Mouse (Mus musculus): ENCODE data around the gene Gm20388. TPM values are rescaled to one million over a fixed set of nuclear protein-coding genes. Genes with fewer than 3 reads are reported as not detected.

Gene Gm20388
- total RNA-seq, 2 experiments from 2014 or later, result 1.3 to 8.5 TPM

DNA sequence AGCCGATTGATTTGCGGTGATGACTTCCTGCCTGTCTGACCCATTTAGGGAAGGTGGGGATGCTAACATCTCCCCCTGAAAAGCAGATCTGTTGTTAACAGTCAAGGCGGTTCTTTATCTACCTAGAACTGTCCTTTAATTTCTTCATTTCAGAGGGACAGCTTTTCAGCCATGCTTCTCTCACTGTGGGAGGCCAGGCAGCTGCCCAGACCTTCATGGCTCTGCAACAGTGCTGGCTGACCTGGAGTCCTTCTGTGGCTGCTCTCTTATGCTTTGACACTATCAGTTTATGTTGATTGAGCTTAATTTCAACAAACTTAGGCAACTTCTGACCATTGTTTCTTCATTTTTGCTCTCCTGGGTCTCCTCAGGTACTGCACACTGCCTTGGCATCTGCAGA, 2969.7 kb downstream of the Gm20388 start:
- no peak for DNase-seq (ENCODE audit: low spot score in 2 of 2)

DNA sequence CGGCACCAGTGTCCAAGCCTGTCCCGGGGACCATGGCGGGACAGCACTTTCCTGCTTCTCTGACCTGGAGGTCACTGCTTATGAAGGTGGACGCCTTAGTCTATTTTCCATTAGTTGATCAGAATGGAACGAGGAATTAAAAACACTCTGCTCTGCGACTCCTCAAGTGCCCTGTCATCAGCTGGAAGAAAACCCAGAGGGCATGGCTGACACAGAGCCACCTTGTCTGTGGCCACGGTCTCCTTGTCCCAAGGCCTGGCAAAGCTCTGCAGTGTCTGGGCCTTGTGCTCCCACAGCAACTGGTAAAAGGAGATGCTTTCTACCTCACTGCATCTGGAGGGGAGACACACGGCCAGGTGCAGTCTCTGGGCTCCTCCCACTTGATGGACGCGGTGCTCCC, 2973.0 kb downstream of the Gm20388 start:
- DNase-seq (ENCODE audit: low spot score in 2 of 2), result no peak

DNA sequence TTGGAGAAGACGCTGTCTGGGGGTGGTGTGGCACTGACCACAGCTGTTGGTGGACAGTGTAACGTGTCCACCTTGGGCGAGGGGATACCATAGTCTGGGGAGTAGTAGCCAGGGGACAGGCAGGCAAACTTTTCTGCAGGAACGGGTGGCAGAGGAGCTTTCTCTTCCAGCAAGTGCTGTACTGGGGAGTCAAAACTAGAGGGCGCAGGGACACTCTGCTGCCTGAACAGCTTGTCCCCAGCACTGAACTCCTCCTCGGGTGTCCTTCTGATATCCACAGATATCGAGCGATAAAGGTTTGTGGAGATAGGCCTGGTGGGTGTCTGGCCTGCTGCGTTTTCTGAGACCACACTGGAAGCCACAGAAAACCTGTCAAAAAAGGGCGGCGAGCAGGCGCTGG, 2980.8 kb downstream of the Gm20388 start:
- DNase-seq (ENCODE audit: low spot score in 2 of 2), result no peak

DNA sequence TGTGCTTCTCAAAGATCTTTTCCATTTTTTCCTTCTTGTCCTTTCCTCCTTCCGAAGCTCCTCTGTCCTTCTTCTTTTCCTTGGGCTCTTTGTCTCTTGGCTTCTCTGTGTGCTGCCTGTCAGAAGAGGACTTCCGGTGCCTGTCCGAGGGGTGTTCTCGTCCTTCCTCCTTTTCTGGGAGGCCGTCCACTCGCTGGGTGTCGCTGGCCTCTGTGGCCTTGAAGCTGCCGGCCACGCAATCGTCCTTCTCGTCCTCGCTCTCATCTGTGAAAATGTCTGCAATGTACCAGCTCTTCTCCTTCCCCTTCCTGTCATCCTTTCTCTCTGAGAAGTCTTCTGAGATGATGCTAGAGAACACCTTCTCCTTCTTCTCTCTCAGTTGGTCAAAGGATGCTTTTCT, 2982.8 kb downstream of the Gm20388 start:
- peak in 1 of 2 experiments; percentile 48 for DNase-seq (ENCODE audit: low spot score in 2 of 2)

DNA sequence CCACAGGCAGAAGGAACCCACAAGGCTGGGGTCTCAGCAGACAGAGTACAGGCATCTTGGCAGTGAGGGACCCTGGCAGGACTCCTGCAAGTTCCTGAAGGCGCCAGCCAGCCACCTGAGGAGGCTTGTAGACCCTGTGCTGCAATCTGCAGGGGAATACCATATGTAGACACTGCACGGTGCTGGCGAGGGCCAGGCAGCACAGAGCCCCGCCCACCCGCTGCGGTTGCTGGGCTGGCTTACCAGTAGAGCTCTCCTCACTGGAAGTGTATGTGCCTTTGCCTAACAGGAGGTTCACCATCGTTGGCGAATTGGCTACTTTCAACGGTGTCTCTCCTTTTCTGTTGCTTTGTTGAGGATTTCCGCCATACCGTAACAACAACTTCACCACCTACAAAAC, 2985.7 kb downstream of the Gm20388 start:
- no peak for DNase-seq (ENCODE audit: low spot score in 2 of 2)

DNA sequence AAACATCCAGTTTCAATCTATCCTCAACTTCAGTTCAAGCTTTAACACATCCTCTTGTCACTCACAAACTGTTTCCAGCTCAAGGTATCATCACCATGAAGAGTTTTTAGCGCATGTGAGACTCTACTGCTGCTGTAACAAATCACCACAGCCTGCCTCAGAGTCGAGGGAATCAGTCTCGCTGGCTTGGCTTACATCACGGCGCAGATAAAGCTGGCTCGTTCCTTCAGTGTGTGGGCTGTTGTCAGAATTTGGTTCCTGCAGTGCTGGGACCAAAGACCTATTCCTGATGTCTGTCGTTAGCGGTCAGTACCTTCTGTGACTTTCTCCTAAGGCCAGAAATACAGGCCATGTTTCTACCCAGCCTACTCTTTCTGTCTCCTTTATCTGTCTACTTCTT, 2986.6 kb downstream of the Gm20388 start:
- no peak for DNase-seq (ENCODE audit: low spot score in 2 of 2)

DNA sequence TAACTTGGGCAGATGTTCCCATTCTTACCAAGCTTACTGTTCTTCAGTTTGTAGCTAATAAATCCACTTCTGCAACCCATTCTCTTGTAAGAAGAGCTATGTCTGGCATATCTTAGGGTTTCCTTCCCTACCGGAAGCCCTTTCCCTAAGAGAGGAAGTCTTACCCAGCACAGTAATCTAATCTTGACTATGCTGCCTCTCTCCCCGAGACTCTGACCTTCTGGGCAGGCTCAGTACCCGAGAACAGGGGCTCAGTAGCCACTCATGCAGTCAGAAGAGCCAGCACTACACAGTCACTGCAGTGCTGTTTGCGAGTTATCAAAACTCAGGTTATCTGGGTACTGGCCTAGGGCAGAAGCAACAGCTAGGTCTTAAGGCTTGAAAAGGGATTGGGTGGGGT, 2987.4 kb downstream of the Gm20388 start:
- no peak for DNase-seq (ENCODE audit: low spot score in 2 of 2)

DNA sequence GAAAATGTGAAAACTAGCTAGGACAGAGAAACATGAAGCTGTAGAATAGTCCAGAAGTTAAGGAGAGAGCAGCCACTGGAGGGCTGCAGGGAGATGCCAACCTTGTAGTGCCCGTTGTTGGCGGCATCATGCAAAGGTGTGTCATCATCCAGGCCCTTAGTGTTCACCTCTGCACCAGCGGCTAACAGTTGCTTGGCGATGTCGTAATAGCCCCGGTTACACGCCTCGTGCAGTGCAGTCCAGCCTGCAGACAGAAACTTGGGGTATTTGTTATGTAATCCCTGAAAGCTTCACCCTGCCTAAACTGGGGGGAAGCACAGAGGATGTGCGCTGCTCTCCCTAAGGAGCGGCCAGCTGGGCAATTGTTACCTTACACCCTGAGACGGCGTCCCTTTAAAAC, 2987.8 kb downstream of the Gm20388 start:
- DNase-seq (ENCODE audit: low spot score in 2 of 2), result no peak

DNA sequence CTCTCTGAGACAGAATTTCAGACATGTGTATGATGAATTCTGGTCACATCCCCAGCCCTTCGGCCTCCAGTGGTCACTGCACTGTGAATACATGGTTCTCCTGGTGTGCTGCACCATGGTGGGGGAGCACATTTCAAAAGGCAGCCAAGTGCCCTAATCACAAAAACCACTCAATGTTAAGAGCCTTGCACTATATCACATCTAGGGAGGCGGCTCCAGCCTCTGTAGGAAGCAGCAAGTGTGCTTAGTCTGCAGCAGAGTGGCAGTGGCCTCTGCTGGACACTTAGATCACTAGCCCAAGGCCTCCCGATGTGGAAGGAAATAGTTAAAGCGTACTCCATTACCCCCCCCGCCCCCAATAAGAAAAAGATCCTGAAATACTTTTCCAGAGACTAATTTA, 2988.4 kb downstream of the Gm20388 start:
- no peak for DNase-seq (ENCODE audit: low spot score in 2 of 2)

DNA sequence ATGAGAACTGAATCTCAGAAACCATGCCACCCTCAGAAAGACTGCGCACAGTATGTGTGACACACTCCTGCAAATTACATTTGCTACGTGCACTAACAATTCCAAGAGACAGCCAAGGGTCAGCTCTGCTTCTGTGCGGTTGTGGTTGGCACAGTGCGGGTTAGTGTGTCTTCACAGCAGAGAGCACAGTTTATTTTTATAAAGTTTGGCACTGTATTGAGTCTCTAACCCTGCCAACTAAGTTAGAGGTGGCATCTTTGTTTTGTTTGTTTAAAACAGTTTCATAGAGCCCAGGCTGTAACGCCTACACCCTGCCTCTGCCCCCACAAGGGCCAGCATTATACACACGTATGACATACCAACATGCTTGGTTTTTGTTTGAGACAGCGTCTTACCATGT, 2990.8 kb downstream of the Gm20388 start:
- no peak for DNase-seq (ENCODE audit: low spot score in 2 of 2)

DNA sequence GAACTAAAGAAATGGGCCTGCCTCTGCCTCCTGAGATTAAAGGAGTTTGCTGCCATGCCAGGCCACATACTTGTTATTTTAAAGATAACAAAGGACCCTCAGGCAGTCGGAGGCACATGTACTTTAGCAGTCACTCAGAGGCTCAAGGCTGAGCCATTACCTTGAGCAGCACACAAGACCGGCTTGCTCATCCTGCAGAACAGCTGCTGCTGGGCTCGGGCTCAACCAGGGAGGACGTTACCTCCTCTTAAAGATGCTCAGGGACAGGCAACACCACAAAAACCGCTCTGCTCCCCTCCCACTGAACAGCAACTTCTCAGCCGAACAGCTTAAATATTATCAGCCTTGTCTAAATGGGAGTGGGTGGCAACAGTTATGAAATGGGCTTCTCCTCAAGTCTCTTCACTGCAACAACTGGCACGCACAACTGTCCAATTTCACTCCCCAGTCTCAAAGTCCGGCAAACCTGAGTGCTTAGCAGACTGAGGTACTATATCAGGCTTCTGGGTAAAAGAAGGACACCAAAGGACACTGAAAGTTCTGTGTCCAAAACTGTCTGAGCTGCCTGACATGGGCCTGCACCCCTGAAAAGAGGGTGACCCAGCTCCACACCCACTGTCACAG, 2991.4 kb downstream of the Gm20388 start:
- no peak for DNase-seq (ENCODE audit: low spot score in 2 of 2)

DNA sequence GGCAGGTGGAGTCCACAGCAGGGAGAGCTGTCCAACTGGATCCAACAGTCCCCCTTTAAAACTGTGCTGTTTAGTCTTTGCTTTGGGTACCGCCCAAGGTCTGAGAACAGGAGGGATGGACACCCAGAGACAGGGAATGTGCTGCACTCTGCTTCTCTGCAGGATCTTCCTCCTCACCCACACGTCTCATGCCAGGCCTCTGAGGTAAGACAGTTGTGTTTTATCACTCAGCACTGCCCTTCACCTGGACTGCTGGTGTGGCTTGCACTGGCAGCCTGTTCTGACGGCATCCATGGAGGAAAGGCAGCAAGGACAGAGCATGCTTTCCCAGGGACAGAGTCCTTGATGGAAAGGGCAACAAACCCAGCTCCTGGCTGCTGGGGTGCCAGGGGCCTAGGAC, 2991.9 kb downstream of the Gm20388 start:
- peak in 1 of 2 experiments; percentile 26 for DNase-seq (ENCODE audit: low spot score in 2 of 2)

DNA sequence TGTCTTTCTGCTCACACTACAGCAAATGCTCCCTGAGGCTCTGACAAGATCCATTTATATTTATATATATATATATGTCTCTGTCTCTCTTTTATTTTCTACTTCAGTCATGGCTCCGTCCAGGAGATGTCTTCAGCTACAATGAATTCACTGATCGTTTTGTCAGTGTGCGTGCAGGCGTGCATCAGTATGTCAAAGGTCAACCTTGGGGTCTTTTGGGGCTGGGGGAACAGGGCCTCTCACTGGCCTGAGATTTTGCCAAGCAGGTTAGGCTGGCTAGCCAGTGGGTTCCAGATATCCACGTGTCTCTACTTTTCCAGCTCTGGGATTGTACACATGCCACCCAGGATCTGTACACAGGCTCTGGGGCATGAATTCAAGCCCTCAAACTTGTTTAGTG, 2992.4 kb downstream of the Gm20388 start:
- no peak for DNase-seq (ENCODE audit: low spot score in 2 of 2)

DNA sequence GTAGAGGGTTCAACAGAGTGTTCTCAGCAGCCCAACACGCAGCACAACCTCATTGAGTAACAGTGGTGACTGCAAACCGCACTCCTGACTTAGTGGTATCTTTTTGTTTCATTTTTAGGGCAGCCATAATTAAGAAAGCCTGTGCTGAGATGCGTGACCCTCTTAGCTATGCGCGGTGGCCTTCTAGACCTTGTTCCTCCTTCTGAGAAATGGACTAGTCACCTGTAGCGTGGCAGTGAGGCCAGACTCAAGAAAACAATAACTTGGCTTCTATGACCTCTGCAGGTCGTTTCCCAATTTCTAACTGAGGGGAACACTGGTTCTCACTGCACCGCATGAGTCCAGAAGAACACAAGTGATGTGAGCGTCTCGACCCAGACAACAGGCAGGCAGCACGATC, 2993.9 kb downstream of the Gm20388 start:
- DNase-seq (ENCODE audit: low spot score in 2 of 2), result no peak

DNA sequence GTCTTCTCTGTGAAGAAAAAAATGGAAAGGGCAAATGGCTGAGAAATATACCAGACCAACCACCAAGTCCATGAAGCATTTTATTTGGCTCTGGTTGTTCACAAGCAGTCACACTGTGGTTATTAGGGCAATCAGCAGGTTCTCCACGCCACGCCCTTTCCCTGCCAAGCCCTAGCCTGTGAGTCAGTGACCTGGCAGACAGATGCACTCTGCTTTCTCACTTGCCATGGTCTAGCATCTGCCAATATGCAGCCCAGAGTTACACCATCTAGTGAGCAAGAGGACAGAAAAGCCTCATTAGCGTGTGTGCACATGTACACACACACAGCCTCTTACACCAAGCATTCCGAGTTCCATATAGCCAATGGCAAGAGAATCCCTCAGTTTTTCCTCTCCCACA, 2994.7 kb downstream of the Gm20388 start:
- peak in 1 of 2 experiments; percentile 49 for DNase-seq (ENCODE audit: low spot score in 2 of 2)

DNA sequence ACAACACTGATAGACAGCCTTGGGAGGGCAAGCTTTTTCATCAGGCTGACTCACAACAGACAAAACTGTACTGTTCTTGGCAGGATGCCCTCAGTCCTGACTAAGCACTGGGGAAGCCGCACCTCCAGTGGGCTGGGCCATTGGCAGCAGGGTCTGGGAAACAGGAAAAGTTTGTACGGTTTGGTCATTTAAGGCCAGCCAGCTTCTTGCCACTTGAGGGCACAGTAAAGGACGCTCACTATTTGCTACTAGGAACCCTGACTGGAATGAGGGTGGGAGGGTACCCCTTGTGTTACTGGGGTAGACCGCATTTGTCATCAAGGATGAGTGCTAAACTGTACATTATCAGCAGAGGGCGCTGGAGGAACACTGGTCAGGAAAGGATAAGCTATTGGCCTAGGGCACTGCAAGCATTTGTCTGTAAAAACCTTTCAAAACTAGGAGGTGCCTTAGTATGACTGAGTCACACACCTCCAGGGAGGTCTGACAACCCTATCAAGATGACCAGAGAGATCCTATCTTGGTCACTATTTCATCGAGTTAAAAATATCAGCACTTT, 2995.9 kb downstream of the Gm20388 start:
- DNase-seq (ENCODE audit: low spot score in 2 of 2), result peak; percentile 82 to 92

DNA sequence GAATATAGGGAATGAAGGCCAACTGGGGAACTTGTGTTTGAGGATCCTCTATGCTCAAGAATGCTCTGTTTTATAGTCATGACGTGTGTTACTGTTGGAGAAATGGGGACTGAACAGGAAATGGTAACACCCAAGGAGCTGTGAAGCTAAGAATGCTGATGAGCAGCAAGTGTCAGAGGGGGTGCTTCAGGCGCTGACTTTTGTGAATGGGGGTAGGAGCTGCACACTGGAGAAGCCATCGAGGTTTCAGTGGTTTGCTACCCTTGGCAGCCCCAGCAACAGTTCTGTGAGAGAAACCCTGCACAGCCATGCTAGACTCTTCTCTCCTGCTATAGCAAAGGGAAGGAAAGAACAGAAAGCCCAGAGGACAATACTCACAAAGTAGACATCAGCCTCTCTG, 3001.5 kb downstream of the Gm20388 start:
- DNase-seq (ENCODE audit: low spot score in 2 of 2), result no peak

DNA sequence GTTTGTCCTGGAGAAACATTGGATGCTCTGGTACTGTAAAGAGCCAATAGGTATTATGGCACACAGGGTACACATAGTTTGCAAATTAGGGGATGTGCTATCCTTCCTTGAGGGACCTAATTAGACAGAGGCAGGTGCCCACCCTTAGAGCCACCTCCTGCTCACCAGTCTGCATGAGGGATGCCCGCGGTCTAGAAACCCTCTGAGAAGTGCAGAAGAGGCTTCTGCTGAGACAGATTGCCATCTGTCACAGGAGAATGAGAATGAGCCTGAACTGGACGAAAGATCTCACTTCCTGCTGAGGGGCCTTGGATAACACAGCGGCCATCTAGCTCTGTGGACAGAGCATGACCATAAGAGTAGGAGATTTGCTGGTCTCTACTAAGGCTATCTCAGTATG, 3002.2 kb downstream of the Gm20388 start:
- DNase-seq (ENCODE audit: low spot score in 2 of 2), result no peak

DNA sequence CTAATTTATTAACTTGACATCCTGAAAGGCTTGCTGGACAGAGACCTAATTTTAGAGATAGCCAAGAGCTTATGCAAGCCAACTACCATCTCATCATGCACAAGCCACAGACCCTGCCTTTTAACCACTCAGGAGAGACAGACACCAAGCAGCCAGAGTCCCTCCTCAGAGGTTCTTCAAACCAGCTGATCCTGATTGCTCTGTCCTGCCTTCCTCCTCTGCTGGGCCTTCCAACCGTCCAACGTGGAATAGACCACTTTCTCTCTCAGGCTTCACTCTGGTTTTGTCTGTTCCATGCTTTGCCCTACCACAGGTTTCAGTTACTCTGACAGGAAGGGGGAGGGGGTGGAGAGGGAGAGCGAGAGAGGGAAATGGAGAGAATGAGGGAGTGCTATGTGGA, 3006.1 kb downstream of the Gm20388 start:
- no peak for DNase-seq (ENCODE audit: low spot score in 2 of 2)

DNA sequence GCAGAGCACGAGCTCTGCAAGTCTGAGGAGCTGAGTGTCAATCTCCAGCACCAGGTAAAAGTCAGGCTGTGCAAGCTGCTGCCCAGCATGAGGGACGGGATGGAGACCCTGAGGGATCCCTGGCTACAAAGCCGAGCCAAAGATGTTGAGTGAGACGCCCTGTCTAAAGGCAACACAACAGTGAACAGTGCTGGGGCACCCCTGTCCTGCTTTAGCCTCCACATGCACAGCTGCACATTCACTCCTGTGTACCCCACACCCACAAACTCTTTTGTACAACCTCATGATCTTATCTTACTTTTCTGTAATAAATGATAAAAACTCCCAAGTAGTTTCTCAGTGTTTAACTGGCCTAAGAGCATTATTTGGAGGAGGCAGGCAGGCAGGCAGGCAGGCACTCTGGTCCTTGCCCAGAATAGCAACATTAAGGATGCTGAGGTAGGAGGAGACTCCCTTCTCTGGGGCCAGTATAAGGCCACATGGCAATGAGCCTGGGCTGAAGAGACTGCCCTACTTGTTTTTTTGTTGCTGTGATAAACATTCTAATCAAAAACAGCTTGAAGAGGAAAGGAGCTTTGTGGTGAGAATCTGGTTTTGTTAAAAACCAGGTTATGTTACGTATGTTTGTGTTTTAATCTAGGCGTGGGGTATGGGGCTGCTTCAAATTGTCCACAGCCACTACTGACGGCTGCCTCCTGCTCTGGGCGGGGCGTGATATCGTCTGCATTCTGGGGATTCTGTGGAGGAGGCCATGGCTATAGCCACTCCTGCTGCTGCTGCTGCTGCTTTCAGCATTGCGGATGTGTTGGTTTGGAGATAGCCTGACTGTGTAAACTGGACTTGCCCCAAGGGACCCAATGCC, 3007.1 kb downstream of the Gm20388 start:
- DNase-seq (ENCODE audit: low spot score in 2 of 2), result no peak

DNA sequence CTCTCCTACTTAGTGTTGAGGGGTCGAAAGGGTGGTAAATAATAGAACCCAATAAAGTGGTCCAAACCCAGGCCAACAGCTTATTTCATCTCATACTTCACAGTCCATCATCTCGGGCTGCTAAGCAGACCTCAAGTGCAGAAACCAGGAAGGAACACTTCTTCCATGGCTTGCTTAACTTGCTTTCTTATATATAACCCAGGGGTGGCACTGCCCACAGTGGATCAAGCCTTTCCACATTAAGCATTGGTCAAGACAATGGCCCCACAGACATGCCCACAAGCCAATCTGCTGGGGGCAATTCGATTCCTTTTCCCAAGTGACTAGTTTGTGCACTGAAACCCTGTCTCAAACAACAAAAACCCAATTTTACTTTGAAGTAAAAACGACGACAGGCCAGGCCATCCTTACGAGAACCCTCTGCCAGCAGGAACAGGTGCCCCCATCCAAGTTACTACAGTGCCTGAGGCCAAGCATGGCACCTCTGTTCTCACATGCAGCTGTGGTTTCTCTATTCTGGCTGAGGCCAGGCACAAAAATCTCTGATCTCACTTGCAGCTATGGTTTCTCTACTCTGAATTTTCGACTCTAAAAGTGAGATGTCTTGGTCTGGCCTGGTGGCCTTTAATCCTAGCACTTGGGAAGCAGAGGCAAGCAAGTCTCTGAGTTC, 3007.9 kb downstream of the Gm20388 start:
- no peak for DNase-seq (ENCODE audit: low spot score in 2 of 2)

DNA sequence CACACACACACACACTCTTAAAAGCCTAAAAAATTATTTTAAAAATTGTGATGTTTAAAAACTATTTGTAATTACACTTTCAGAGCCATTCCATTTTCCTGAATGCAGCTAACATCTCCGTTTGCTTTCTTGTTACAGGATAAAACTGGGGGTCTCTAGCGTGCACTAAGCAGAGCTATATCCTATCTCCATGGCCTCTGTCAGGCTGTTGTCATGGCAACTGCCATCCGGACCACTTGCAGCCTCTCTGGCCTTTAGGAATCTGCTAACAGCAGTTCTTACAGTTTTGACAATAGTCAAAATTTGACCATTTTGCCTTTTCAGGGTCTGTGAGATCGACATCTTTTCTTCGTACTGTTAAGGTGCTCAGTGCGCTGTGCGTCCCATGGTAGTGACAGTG, 3010.2 kb downstream of the Gm20388 start:
- DNase-seq (ENCODE audit: low spot score in 2 of 2), result no peak

All from adrenal gland, adult 18-20 months (tissue).